Mouse (Mus musculus) stomach, embryonic 16.5 days (tissue): ENCODE results near the gene 1700020D05Rik. TPM values are rescaled to one million over a fixed set of nuclear protein-coding genes. Genes with fewer than 3 reads are reported as not detected.

Source experiments
- polyA plus RNA-seq: library from polyadenylated mRNA; unstranded; fragments of >200 nt; fragmentation: Nextera tagmentation; extraction: Ambion mirVana; gene quantifications from 2 replicates; pipeline ENCODE4 v1.2.1, GENCODE M21; 2015

The 1700020D05Rik gene
- polyA plus RNA-seq, 1 experiment from 2014 or later: 0.13 TPM

Other genes with a start within 250 kb of the 1700020D05Rik start
- gene Pacs1, start 230.7 kb downstream of the 1700020D05Rik start, polyA plus RNA-seq: 13.0 and 13.5 TPM in 2 replicates
- gene Sf3b2, start 208.3 kb downstream of the 1700020D05Rik start, polyA plus RNA-seq: 253 and 275 TPM in 2 replicates
- 1.7 and 2.1 TPM in 2 replicates for gene Gal3st3, start 205.5 kb downstream of the 1700020D05Rik start, polyA plus RNA-seq
- not detected in 2 replicates for gene Catsper1, start 168.0 kb downstream of the 1700020D05Rik start, polyA plus RNA-seq
- 28.3 and 42.3 TPM in 2 replicates for gene Cst6, start 154.2 kb downstream of the 1700020D05Rik start, polyA plus RNA-seq
- gene Eif1ad, start 137.0 kb downstream of the 1700020D05Rik start, polyA plus RNA-seq: 45.8 and 52.1 TPM in 2 replicates
- gene Banf1, start 136.6 kb downstream of the 1700020D05Rik start, polyA plus RNA-seq: 377 and 400 TPM in 2 replicates
- gene Sart1, start 115.1 kb downstream of the 1700020D05Rik start, polyA plus RNA-seq: 54.1 and 56.4 TPM in 2 replicates
- 7.2 and 8.9 TPM in 2 replicates for gene Tsga10ip, start 101.3 kb downstream of the 1700020D05Rik start, polyA plus RNA-seq
- 203 and 207 TPM in 2 replicates for gene Drap1, start 78.8 kb downstream of the 1700020D05Rik start, polyA plus RNA-seq
- gene AI837181, start 78.6 kb downstream of the 1700020D05Rik start, polyA plus RNA-seq: 14.3 and 14.8 TPM in 2 replicates
- gene Fosl1, start 56.2 kb downstream of the 1700020D05Rik start, polyA plus RNA-seq: not detected in 2 replicates
- 4.7 and 5.7 TPM in 2 replicates for gene Ccdc85b, start 45.9 kb downstream of the 1700020D05Rik start, polyA plus RNA-seq
- 98.3 and 102 TPM in 2 replicates for gene Fibp, start 43.2 kb downstream of the 1700020D05Rik start, polyA plus RNA-seq
- gene Ctsw, start 35.3 kb downstream of the 1700020D05Rik start, polyA plus RNA-seq: 1.6 and 2.2 TPM in 2 replicates
- gene Efemp2, start 29.8 kb downstream of the 1700020D05Rik start, polyA plus RNA-seq: 156 and 167 TPM in 2 replicates
- gene Mus81, start 15.4 kb downstream of the 1700020D05Rik start, polyA plus RNA-seq: 36.5 and 37.6 TPM in 2 replicates
- gene Cfl1, start 13.3 kb downstream of the 1700020D05Rik start, polyA plus RNA-seq: 2,233 and 2,288 TPM in 2 replicates
- gene Snx32, start 6.8 kb upstream of the 1700020D05Rik start, polyA plus RNA-seq: 9.5 and 10.8 TPM in 2 replicates
- 21.5 and 29.5 TPM in 2 replicates for gene Ovol1, start 56.9 kb upstream of the 1700020D05Rik start, polyA plus RNA-seq
- gene Ap5b1, start 64.2 kb upstream of the 1700020D05Rik start, polyA plus RNA-seq: 7.4 and 7.8 TPM in 2 replicates
- gene Rnaseh2c, start 98.1 kb upstream of the 1700020D05Rik start, polyA plus RNA-seq: 109 and 125 TPM in 2 replicates
- gene Kat5, start 106.5 kb upstream of the 1700020D05Rik start, polyA plus RNA-seq: 43.3 and 45.2 TPM in 2 replicates
- 47.9 and 50.3 TPM in 2 replicates for gene Rela, start 133.7 kb upstream of the 1700020D05Rik start, polyA plus RNA-seq
- 17.3 and 18.1 TPM in 2 replicates for gene Sipa1, start 159.9 kb upstream of the 1700020D05Rik start, polyA plus RNA-seq
- 20.0 and 20.2 TPM in 2 replicates for gene Map3k11, start 185.0 kb upstream of the 1700020D05Rik start, polyA plus RNA-seq
- 17.2 and 17.4 TPM in 2 replicates for gene Pcnx3, start 185.1 kb upstream of the 1700020D05Rik start, polyA plus RNA-seq
- gene Kcnk7, start 200.6 kb upstream of the 1700020D05Rik start, polyA plus RNA-seq: 2.0 and 2.2 TPM in 2 replicates
- gene Ehbp1l1, start 222.5 kb upstream of the 1700020D05Rik start, polyA plus RNA-seq: 51.2 and 63.2 TPM in 2 replicates
- 64.6 and 66.5 TPM in 2 replicates for gene Fam89b, start 225.9 kb upstream of the 1700020D05Rik start, polyA plus RNA-seq
- 22.8 and 24.6 TPM in 2 replicates for gene Ltbp3, start 237.1 kb upstream of the 1700020D05Rik start, polyA plus RNA-seq